Mouse (Mus musculus): ENCODE measurements around the gene Mrgprb4. TPM values are rescaled to one million over a fixed set of nuclear protein-coding genes. Genes with fewer than 3 reads are reported as not detected.

The Mrgprb4 gene
- total RNA-seq (2023), result not detected

GRCm38 (mm10) chr7:48199188-48199587 is at the start of gene Mrgprb4:
Mrgprb4 (minus strand) TSS chr7:48199288.

GRCm38 (mm10) chr7:48168919-48169318 is 30.2 kb downstream of the Mrgprb4 start, which contains the start of gene Mrgprb5:
Mrgprb5 (minus strand) TSS chr7:48169019.

Other genes with a start within 250 kb of the Mrgprb4 start
- gene Mrgpra4, start 217.2 kb downstream of the Mrgprb4 start, total RNA-seq (2023), result not detected
- gene Mrgprx1, start 171.7 kb downstream of the Mrgprb4 start, total RNA-seq (2023), result not detected
- gene Mrgprb5, start 30.3 kb downstream of the Mrgprb4 start, total RNA-seq (2023), result not detected
- gene Mrgprb8, start 189.2 kb upstream of the Mrgprb4 start, total RNA-seq (2023), result not detected

Measured in neutrophil, adult 83 days (primary cell).